Mouse (Mus musculus) heart, embryonic 11.5 days (tissue): ENCODE measurements around the gene Lpar1. TPM values are rescaled to one million over a fixed set of nuclear protein-coding genes. Genes with fewer than 3 reads are reported as not detected.

Source experiments
- ATAC-seq: fragments of 200-750 bp; cut with Nextera tagmentation; replicated peaks from 2 replicates; pipeline ENCODE4 v1.8.0; 2017; ENCODE audit warnings: moderate library complexity; ENCODE audit not compliant: insufficient number of reproducible peaks, low FRiP score, low TSS enrichment
- H3K27ac ChIP-seq: fragments of 300-500 bp; sonication (generic); 2 replicates; pipeline ENCODE4 v1.5.1; 2014; ENCODE audit warnings: mild to moderate bottlenecking, low read depth, low read length
- H3K27me3 ChIP-seq: fragments of 300-500 bp; sonication (generic); 2 replicates; pipeline ENCODE4 v1.6.1; 2014; ENCODE audit warnings: mild to moderate bottlenecking, low read length, mixed read lengths; ENCODE audit not compliant: control insufficient read depth, insufficient read depth
- H3K36me3 ChIP-seq: fragments of 300-500 bp; sonication (generic); 2 replicates; pipeline ENCODE4 v1.6.1; 2014; ENCODE audit warnings: mild to moderate bottlenecking, low read length, moderate library complexity, mixed read lengths; ENCODE audit not compliant: control insufficient read depth, insufficient read depth
- H3K4me1 ChIP-seq: fragments of 300-500 bp; sonication (generic); 2 replicates; pipeline ENCODE4 v1.6.1; 2014; ENCODE audit warnings: low read length; ENCODE audit not compliant: control insufficient read depth, insufficient read depth
- H3K4me2 ChIP-seq: fragments of 300-500 bp; sonication (generic); 2 replicates; pipeline ENCODE4 v1.6.1; 2014; ENCODE audit warnings: mild to moderate bottlenecking, moderate library complexity
- H3K4me3 ChIP-seq: fragments of 300-500 bp; sonication (generic); 2 replicates; pipeline ENCODE4 v1.5.1; 2014; ENCODE audit warnings: low read depth, low read length
- H3K9ac ChIP-seq: fragments of 300-500 bp; sonication (generic); 2 replicates; pipeline ENCODE4 v1.6.1; 2014; ENCODE audit warnings: mild to moderate bottlenecking, low read depth, low read length, moderate library complexity
- H3K9me3 ChIP-seq: fragments of 300-500 bp; sonication (generic); replicated peaks from 2 replicates; pipeline ENCODE4 v1.6.1; 2016; ENCODE audit warnings: low read length; ENCODE audit not compliant: control insufficient read depth
- WGBS: fragments of 180-500 bp; shearing (Covaris S2); extraction: QIAGEN DNeasy Blood & Tissue Kit; methylation state at CpG from one replicate; pipeline ENCODE4 v1.1.7; 2014; ENCODE audit not compliant: insufficient replicate concordance; 5-methylcytosine and 5-hydroxymethylcytosine counted together
- polyA plus RNA-seq: library from polyadenylated mRNA; unstranded; fragments of >200 nt; fragmentation: Nextera tagmentation; extraction: Ambion mirVana; gene quantifications from 2 replicates; pipeline ENCODE4 v1.2.1, GENCODE M21; 2014

The Lpar1 gene
- polyA plus RNA-seq, 1 experiment from 2014 or later = 20.5 TPM

- Histone ChIP-seq H3K27ac (no peak overlapping the region), H3K4me2 (no peak overlapping the region), H3K4me1 (no peaks in the 10 kb centered on the region), H3K9ac (no peak overlapping the region), H3K9me3 (no peaks in the 10 kb centered on the region), H3K4me3 (no peak overlapping the region), H3K27me3 (no peaks in the 10 kb centered on the region), H3K36me3 (peaks cover 3% of the 10 kb centered on the region; the same call in 1 of the 2 replicates)
- no peak for ATAC-seq
- WGBS = 62% methylated on average over 6 of the region's 6 CpGs
Observed at GRCm38 (mm10) chr4:58498734-58499133, 55.0 kb downstream of the Lpar1 start.

GRCm38 (mm10) chr4:58497284-58497683, 56.4 kb downstream of the Lpar1 start:
- no peaks in the 10 kb centered on the region for H3K36me3 ChIP-seq
- H3K27ac ChIP-seq = no peak overlapping the region
- H3K9me3 ChIP-seq = no peaks in the 10 kb centered on the region
- no peaks in the 10 kb centered on the region for H3K27me3 ChIP-seq
- no peak overlapping the region for H3K4me2 ChIP-seq
- no peak overlapping the region for H3K4me3 ChIP-seq
- ATAC-seq = no peak
- H3K4me1 ChIP-seq = peaks cover 4% of the 10 kb centered on the region; the same call in 1 of the 2 replicates
- H3K9ac ChIP-seq = no peak overlapping the region
- WGBS = 72% methylated on average over 4 of the region's 4 CpGs

GRCm38 (mm10) chr4:58496743-58497142, 57.0 kb downstream of the Lpar1 start:
- ATAC-seq = no peak
- Histone ChIP-seq H3K9me3 (no peaks in the 10 kb centered on the region), H3K36me3 (no peaks in the 10 kb centered on the region), H3K27me3 (no peaks in the 10 kb centered on the region), H3K27ac (no peak overlapping the region), H3K9ac (no peak overlapping the region), H3K4me3 (no peak overlapping the region), H3K4me2 (no peak overlapping the region), H3K4me1 (peaks cover 4% of the 10 kb centered on the region; the same call in 1 of the 2 replicates)
- 77% methylated on average over 8 of the region's 8 CpGs for WGBS

- Histone ChIP-seq H3K36me3 (no peaks in the 10 kb centered on the region), H3K4me1 (peaks cover 4% of the 10 kb centered on the region; the same call in 1 of the 2 replicates), H3K9ac (no peak overlapping the region), H3K27me3 (no peaks in the 10 kb centered on the region), H3K4me3 (no peak overlapping the region), H3K4me2 (no peak overlapping the region), H3K9me3 (no peaks in the 10 kb centered on the region), H3K27ac (no peak overlapping the region)
- ATAC-seq = no peak
- WGBS = 79% methylated on average over 3 of the region's 3 CpGs
Observed at GRCm38 (mm10) chr4:58491742-58492141, 62.0 kb downstream of the Lpar1 start.

- ATAC-seq = no peak
Observed at GRCm38 (mm10) chr4:58490374-58490773, 63.3 kb downstream of the Lpar1 start.

GRCm38 (mm10) chr4:58478564-58478963, 75.1 kb downstream of the Lpar1 start:
- Histone ChIP-seq H3K9me3 (no peaks in the 10 kb centered on the region), H3K36me3 (peaks cover 4% of the 10 kb centered on the region), H3K4me1 (no peaks in the 10 kb centered on the region), H3K9ac (no peak overlapping the region), H3K4me3 (no peak overlapping the region), H3K27me3 (no peaks in the 10 kb centered on the region), H3K27ac (no peak overlapping the region), H3K4me2 (no peak overlapping the region)
- no peak for ATAC-seq
- WGBS = 81% methylated on average over 1 of the region's 1 CpGs

More at GRCm38 (mm10) chr4:58490374-58490773, 63.3 kb downstream of the Lpar1 start:
- Histone ChIP-seq H3K27ac (no peak overlapping the region), H3K27me3 (no peaks in the 10 kb centered on the region), H3K4me3 (no peak overlapping the region), H3K4me1 (peaks cover 4% of the 10 kb centered on the region; the same call in 1 of the 2 replicates), H3K9ac (no peak overlapping the region), H3K9me3 (no peaks in the 10 kb centered on the region), H3K36me3 (peaks cover 2% of the 10 kb centered on the region; the same call in 1 of the 2 replicates), H3K4me2 (no peak overlapping the region)
- WGBS = 75% methylated on average over 4 of the region's 4 CpGs

GRCm38 (mm10) chr4:58477691-58478090, 76.0 kb downstream of the Lpar1 start:
- ATAC-seq = no peak
- WGBS = 91% methylated on average over 8 of the region's 8 CpGs
- H3K27me3 ChIP-seq = no peaks in the 10 kb centered on the region
- H3K9me3 ChIP-seq = no peaks in the 10 kb centered on the region
- H3K36me3 ChIP-seq = no peaks in the 10 kb centered on the region; the same call in 1 of the 2 replicates
- H3K4me1 ChIP-seq = no peaks in the 10 kb centered on the region
- no peak overlapping the region for H3K9ac ChIP-seq
- no peak overlapping the region for H3K27ac ChIP-seq
- no peak overlapping the region for H3K4me2 ChIP-seq
- no peak overlapping the region for H3K4me3 ChIP-seq

GRCm38 (mm10) chr4:58471203-58471910, 82.3 kb downstream of the Lpar1 start:
- Histone ChIP-seq H3K4me1 (no peaks in the 10 kb centered on the region), H3K4me2 (no peak overlapping the region), H3K27me3 (no peaks in the 10 kb centered on the region), H3K36me3 (no peaks in the 10 kb centered on the region), H3K4me3 (no peak overlapping the region), H3K27ac (no peak overlapping the region), H3K9ac (no peak overlapping the region), H3K9me3 (no peaks in the 10 kb centered on the region)
- no peak for ATAC-seq
- WGBS = 70% methylated on average over 4 of the region's 4 CpGs
